Mouse (Mus musculus): ENCODE data around the gene Chst11. TPM values are rescaled to one million over a fixed set of nuclear protein-coding genes. Genes with fewer than 3 reads are reported as not detected.

Chst11 gene
- polyA plus RNA-seq, 1 experiment: not detected

DNA sequence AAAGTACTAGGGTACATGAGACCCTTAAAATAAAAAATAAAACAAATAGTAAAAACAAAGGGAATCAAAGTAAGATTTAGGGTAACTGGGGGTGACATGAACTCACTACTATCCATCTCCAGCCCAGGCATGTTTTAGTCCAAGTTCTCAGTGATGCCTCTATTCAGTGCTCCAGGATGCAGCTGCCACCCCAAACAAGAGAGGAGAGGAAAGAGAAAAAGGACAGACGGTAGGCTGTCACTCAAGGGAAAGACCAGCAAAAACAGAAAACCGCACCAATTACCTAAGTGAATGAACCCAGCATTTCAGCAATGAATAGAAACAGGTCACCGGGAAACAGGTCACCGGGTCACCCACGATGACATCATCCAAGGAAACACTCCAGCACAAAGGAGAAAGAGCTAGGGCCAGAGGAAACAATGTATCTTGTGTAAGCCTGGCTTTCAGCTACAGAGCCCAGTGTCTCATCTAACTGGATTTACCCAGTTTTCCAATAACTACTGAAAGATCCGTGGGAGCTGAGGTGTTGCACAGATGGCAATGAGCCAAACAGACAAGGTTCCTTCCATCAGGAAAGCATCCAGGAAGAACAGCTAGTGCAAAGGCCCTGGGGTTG lies 225.8 kb downstream of the Chst11 start:
- 41% methylated on average over 6 of the region's 6 CpGs for WGBS
- H3K27ac ChIP-seq (ENCODE audit: insufficient read depth, low read depth, low read length): no peak overlapping the region
- TF ChIP-seq POLR2A (IDR thresholded peaks at IDR 0.05; ENCODE audit: insufficient read depth, low read depth, low read length) (no peak), CTCF (IDR thresholded peaks at IDR 0.05; ENCODE audit: insufficient read depth, low read depth, low read length) (no peak)
- no peak overlapping the region for H3K4me3 ChIP-seq (ENCODE audit: insufficient read depth, low read depth, low read length)
- peaks cover 11% of the 10 kb centered on the region for H3K4me1 ChIP-seq (ENCODE audit: control insufficient read depth, insufficient read depth, low read length)

DNA sequence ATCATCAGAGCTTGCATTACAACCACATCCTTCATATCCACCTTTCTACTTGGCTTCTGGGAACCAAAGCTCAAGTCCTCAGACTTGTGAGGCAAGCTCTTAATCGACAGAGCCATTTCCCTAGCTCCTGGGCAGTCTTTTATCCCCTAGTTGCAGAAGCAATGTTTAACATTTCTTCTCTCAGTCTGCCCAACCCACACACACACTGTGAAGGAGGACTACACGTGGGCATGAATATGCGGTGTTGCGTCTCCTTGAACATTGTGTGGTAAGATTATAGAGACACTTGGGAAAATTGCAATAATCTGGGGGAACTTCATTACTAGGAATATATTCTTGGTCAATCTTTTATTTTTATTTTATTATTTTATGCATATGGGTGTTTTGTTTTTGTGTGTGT lies 227.3 kb downstream of the Chst11 start:
- Histone ChIP-seq H3K4me1 (ENCODE audit: control insufficient read depth, insufficient read depth, low read length) (peaks cover 11% of the 10 kb centered on the region), H3K4me3 (ENCODE audit: insufficient read depth, low read depth, low read length) (no peak overlapping the region), H3K27ac (ENCODE audit: insufficient read depth, low read depth, low read length) (no peak overlapping the region)
- no peak for TF ChIP-seq POLR2A (IDR thresholded peaks at IDR 0.05; ENCODE audit: insufficient read depth, low read depth, low read length)
- no peak for TF ChIP-seq CTCF (IDR thresholded peaks at IDR 0.05; ENCODE audit: insufficient read depth, low read depth, low read length)
- WGBS: 79% methylated on average over 4 of the region's 4 CpGs

- TF ChIP-seq CTCF (IDR thresholded peaks at IDR 0.05; ENCODE audit: insufficient read depth, low read depth, low read length) (no peak), POLR2A (IDR thresholded peaks at IDR 0.05; ENCODE audit: insufficient read depth, low read depth, low read length) (no peak)
- Histone ChIP-seq H3K4me3 (ENCODE audit: insufficient read depth, low read depth, low read length) (no peak overlapping the region), H3K27ac (ENCODE audit: insufficient read depth, low read depth, low read length) (no peak overlapping the region), H3K4me1 (ENCODE audit: control insufficient read depth, insufficient read depth, low read length) (peaks cover 1% of the 10 kb centered on the region)
- WGBS: 69% methylated on average over 5 of the region's 5 CpGs
These were observed 230.3 kb downstream of the Chst11 start for GRCm38 (mm10) chr10:83215559-83215958.

DNA sequence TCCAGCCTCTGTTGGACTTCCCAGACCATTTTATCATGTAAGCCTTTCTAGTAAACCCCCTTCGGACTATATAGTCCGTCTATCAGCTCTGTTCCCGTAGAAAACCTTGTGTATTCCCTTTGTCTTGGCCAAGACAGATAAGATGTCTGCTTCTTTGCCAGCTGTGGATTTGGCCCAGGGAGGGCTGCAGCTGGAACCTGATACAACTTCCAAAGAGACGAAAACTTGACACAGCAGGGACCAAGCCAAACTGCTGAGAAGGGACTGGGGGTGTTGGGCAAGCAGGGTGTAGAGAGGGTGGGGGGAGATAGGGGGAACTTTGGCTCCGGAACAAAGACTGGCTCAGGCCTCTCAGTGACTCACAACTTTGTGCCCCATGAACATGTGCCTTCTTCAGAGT lies 232.0 kb downstream of the Chst11 start:
- WGBS: 69% methylated on average over 5 of the region's 5 CpGs
- Histone ChIP-seq H3K4me3 (ENCODE audit: insufficient read depth, low read depth, low read length) (no peak overlapping the region), H3K4me1 (ENCODE audit: control insufficient read depth, insufficient read depth, low read length) (no peaks in the 10 kb centered on the region; the same call in 1 of the 2 replicates), H3K27ac (ENCODE audit: insufficient read depth, low read depth, low read length) (no peak overlapping the region)
- TF ChIP-seq CTCF (IDR thresholded peaks at IDR 0.05; ENCODE audit: insufficient read depth, low read depth, low read length): no peak
- TF ChIP-seq POLR2A (IDR thresholded peaks at IDR 0.05; ENCODE audit: insufficient read depth, low read depth, low read length): no peak

GRCm38 (mm10) chr10:83218778-83219177 lies 233.5 kb downstream of the Chst11 start:
- 65% methylated on average over 2 of the region's 2 CpGs for WGBS

GRCm38 (mm10) chr10:83219729-83220128 lies 234.4 kb downstream of the Chst11 start:
- H3K4me1 ChIP-seq (ENCODE audit: control insufficient read depth, insufficient read depth, low read length): no peaks in the 10 kb centered on the region; the same call in 1 of the 2 replicates
- H3K27ac ChIP-seq (ENCODE audit: insufficient read depth, low read depth, low read length): no peak overlapping the region
- no peak for TF ChIP-seq POLR2A (IDR thresholded peaks at IDR 0.05; ENCODE audit: insufficient read depth, low read depth, low read length)
- peak; percentile 71 for TF ChIP-seq CTCF (IDR thresholded peaks at IDR 0.05; ENCODE audit: insufficient read depth, low read depth, low read length)
- 28% methylated on average over 12 of the region's 12 CpGs for WGBS
- H3K4me3 ChIP-seq (ENCODE audit: insufficient read depth, low read depth, low read length): no peak overlapping the region

More at GRCm38 (mm10) chr10:83218778-83219177, 233.5 kb downstream of the Chst11 start:
- Histone ChIP-seq H3K4me3 (ENCODE audit: insufficient read depth, low read depth, low read length) (no peak overlapping the region), H3K4me1 (ENCODE audit: control insufficient read depth, insufficient read depth, low read length) (no peaks in the 10 kb centered on the region; the same call in 1 of the 2 replicates), H3K27ac (ENCODE audit: insufficient read depth, low read depth, low read length) (no peak overlapping the region)
- TF ChIP-seq POLR2A (IDR thresholded peaks at IDR 0.05; ENCODE audit: insufficient read depth, low read depth, low read length) (no peak), CTCF (IDR thresholded peaks at IDR 0.05; ENCODE audit: insufficient read depth, low read depth, low read length) (no peak)

GRCm38 (mm10) chr10:83220217-83220616 lies 234.9 kb downstream of the Chst11 start:
- WGBS: 82% methylated on average over 10 of the region's 10 CpGs
- Histone ChIP-seq H3K4me3 (ENCODE audit: insufficient read depth, low read depth, low read length) (no peak overlapping the region), H3K27ac (ENCODE audit: insufficient read depth, low read depth, low read length) (no peak overlapping the region), H3K4me1 (ENCODE audit: control insufficient read depth, insufficient read depth, low read length) (no peaks in the 10 kb centered on the region; the same call in 1 of the 2 replicates)
- no peak for TF ChIP-seq CTCF (IDR thresholded peaks at IDR 0.05; ENCODE audit: insufficient read depth, low read depth, low read length)
- no peak for TF ChIP-seq POLR2A (IDR thresholded peaks at IDR 0.05; ENCODE audit: insufficient read depth, low read depth, low read length)

- WGBS: 91% methylated on average over 3 of the region's 3 CpGs
- TF ChIP-seq POLR2A (IDR thresholded peaks at IDR 0.05; ENCODE audit: insufficient read depth, low read depth, low read length): no peak
- no peak for TF ChIP-seq CTCF (IDR thresholded peaks at IDR 0.05; ENCODE audit: insufficient read depth, low read depth, low read length)
- H3K4me3 ChIP-seq (ENCODE audit: insufficient read depth, low read depth, low read length): no peak overlapping the region
- H3K27ac ChIP-seq (ENCODE audit: insufficient read depth, low read depth, low read length): no peak overlapping the region
- no peaks in the 10 kb centered on the region; the same call in 1 of the 2 replicates for H3K4me1 ChIP-seq (ENCODE audit: control insufficient read depth, insufficient read depth, low read length)
These were observed 235.5 kb downstream of the Chst11 start for GRCm38 (mm10) chr10:83220847-83221246.

DNA sequence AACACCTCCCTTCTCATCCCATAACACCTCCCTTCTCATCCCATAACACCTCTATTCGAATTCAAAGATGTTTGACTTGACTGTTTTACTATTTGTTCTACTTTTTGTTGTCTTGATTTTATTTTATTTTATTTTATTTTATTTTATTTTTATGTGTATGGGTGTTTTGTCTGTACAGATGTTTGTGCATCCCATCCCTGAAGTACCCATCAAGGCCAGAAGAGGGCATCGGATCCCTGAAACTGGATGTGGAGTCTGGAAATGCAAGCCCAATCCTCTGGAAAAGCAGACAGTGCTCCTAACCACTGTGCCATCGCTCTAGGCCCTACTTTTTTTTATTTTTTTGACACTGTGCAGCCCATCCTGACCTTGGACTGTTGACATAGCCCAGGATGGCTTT lies 239.7 kb downstream of the Chst11 start:
- 46% methylated on average over 3 of the region's 3 CpGs for WGBS
- Histone ChIP-seq H3K4me1 (ENCODE audit: control insufficient read depth, insufficient read depth, low read length) (no peaks in the 10 kb centered on the region), H3K4me3 (ENCODE audit: insufficient read depth, low read depth, low read length) (no peak overlapping the region), H3K27ac (ENCODE audit: insufficient read depth, low read depth, low read length) (no peak overlapping the region)
- no peak for TF ChIP-seq POLR2A (IDR thresholded peaks at IDR 0.05; ENCODE audit: insufficient read depth, low read depth, low read length)
- no peak for TF ChIP-seq CTCF (IDR thresholded peaks at IDR 0.05; ENCODE audit: insufficient read depth, low read depth, low read length)
